Mouse (Mus musculus) mouse trophoblast stem cell (cell line): Measurements from ENCODE around the gene Knstrn.

Experiments
- in situ Hi-C, 2 experiments: fragments of 300-500 bp; cut with MseI, MboI; formaldehyde crosslinking; loops; 2 replicates in 1 of 2; 3 replicates in 1 of 2; pipeline ENCODE4 v1.15.1; 2025

Knstrn gene

DNA sequence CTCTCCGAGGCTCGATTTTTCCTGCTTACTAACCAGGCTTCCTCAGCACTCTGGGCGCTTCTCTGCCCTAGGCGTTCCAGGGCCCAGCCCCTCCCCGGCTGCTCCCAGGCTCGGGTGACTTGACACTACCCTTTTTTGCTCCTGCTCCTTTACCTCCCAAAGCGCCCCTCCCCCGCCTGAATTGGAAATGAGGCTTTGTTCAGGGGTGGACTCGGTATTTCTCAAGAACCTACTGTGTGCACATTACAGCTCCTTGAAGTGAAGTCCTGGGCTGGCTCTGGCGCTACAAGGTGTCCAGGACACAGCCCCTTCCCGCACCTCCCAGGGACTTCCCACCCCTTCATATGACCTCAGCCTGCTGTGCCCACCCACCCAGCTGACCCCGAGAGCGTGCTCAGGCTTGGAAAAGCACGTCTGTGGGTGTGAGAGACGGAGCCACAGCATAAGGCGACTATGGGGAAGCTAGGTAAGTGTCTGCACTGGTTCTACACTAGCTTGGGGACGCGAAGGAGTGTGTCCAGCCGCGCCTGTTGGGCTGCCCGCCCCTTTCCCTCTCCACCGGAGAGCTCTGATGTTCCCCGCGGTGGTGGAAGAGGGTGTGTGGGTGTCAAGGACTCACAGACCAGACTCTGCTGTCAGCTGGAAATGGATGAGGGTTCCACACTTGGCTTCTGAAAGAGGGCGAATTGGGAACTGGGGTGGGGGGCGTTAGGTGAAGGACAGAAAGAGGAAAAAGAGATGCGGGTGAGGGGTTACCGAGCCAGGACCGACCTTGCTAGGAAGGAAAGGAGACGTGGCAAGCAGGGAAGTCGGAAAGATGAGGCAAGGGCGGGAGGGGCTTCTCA is 86.4 kb downstream of the Knstrn start, which contains the start of gene Bahd1:
Gene Bahd1, plus strand, starts transcription at position 397 of the 845 bp plus-strand sequence.
- in situ Hi-C loops: no loop called here

DNA sequence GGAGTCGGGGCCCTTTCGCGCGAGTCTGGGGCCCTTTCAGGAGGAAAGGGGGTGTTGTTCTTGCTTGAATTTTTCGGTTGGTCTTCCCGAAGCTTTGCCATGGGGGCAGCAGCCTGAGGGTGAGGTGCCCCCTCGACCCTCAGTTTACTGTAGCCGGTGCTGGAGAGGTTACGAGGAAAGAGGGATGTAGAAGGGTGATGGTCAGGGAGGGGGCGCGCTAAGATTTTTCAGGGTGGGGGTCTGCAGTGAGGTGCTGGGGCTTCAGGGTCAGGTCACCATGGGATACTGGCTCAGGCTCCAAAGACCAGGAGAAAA is 87.0 kb downstream of the Knstrn start:
- in situ Hi-C loops: no loop called here

DNA sequence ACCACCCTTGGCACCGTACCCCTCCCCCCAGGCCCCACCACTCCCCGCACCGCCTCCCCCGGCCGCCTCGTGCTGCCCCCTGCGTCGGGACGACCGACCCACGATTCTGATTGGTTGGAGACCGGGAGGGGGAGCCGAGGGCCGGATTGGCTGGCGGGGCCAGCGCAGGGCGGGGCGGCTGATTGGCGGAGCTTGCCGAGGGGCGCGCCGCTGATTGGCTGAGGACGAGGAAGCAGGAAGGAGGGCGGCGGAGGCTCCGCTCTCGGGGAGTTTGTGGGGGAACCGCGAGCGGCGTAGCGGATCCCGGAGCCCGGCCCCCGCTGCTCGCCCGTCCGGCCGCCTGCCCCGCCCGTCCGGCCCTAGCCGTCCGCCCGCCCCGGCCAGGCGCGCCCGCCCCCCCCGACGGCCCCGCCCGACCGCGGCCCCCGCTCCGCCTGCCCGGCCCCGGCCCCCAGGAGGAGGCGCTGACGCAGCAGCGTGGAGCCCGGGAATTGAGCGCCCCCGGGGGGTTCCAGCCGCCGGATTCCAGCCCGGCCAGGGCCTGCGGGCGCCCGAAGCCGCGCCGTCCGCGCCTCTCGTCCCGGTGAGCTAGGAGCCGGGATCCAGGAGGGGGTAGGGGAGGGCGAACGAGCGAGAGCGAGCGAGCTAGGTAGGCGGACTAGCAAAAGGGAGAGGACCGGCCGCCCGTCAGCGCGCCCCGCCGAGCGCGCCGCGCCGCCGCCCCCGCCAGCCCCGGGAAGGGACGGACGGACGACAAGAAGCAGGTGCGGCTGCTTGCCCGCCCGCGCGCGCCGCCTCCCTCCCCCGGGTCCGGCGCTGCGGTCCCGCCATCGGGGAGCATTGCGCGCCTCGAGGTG is 87.6 kb downstream of the Knstrn start:
- in situ Hi-C loops: no loop called here

DNA sequence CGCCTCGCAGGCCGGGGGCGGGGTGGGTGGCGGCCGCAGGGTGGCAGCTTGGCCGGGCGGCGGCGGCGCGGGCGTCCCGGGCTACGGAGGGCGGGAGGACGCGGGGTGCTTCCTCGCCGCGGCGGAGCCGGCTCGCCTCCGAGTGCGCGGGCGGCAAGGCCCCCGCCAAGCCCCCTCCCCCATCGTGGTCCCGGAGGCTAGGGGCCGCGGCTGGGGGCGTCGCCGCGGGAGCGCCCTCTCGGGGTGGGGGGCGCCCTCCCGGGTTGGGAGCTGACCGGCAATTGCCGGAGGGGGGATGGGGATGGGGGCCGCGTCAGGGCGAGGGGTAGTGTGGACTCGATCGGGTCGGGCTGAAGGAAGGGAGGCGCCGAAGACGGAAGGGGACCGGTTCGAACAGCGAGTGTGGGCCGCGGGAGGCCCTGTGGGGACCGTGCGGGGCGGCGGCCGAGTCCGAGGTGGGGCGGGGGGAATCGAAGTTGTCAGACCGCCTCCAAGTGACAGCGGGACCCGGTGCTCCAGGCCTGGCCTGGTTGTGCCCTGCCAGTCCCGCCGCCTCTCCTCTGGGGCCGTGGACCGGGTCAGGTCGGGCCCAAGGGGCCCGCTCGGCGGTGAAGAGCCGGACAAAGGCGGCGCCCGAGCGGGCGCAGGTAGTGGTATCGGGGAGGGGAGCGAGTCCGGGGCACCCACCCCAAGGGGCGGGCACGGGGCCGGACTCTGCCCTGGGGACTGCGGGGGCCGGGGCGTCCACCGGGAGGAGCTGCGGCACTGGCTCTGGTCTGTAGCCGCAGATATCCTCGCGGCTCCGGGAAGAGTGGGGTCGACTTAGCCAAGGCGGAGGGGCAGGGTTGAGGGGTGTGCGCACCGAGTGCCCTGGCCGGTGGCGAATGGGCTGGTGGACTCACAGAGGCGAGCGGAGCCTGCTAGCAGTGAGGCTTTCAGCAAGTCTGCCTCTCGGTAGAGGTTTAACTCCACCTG is 88.5 kb downstream of the Knstrn start:
- in situ Hi-C loops: no loop called here

DNA sequence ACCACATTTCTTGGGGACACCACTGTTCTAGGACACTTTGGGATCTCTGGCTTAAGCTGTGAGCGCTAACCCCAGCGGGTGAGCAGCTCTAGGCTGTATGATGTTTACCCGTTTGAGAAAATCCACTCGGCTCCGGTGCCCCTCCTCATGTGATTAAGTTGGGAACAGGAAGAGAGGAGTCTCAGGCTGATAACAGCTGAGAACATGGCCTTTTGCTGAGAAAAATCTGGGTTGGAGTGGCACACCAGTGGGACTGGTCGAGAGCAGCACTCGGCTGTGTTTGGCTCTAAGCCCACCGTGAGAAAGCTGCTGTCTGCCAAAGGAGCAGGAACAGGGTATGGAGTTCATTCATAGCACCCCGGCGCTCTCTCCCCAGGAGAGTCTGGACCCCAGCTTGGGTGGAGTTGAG is 89.5 kb downstream of the Knstrn start:
- in situ Hi-C loops: no loop called here
